Mouse (Mus musculus): ENCODE data around the gene Nup88. TPM values are rescaled to one million over a fixed set of nuclear protein-coding genes. Genes with fewer than 3 reads are reported as not detected.

Gene Nup88
- 6.3 and 12.4 TPM in 2 replicates for polyA plus RNA-seq (2012; rRNA removed; ENCODE audit: low replicate concordance)

DNA sequence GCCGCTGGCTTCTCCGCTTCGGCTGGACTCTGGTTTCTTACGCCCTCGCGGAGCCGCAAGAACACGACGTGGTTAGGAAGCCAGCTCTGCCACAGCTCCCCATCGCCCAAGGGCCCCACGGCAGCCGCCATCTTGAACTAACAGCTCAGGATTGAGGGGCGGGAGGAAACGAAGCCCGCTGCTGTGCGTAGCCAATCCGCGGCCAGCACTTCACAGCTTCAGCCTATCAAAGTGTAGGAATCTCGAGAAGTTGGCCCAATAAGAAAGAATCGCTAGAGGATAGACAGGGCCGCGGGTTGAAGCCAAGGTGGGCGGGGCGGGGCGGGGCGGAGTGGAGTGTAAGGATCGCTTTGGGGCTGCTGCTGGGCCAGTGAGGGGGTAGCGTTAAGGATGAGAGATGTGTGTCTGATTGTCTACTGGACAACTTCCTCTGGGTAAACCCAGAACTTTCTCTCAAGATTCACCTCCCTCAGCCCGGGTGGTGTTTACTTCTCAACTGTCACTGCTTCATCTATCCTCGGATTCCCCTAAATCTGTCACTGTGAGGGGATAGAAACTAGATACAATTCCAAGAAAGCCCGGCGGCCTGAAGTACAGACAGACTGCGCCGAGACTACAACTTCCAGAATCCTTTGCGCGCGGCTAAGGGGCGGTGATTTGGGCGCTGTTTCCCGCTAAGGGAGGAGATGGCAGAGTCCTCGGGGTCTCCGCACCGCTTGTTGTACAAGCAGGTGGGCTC, at the start of gene Nup88, which contains the start of gene Rpain:
Nup88 (minus strand) TSS at position 153 of the 739 bp plus-strand sequence.
Rpain (plus strand) TSS at position 393 of the 739 bp plus-strand sequence.

GRCm38 (mm10) chr11:71004316-71004773, 34.6 kb upstream of the Nup88 start, which contains the start of gene Dhx33:
Gene Dhx33 (minus strand): TSS chr11:71004437.

DNA sequence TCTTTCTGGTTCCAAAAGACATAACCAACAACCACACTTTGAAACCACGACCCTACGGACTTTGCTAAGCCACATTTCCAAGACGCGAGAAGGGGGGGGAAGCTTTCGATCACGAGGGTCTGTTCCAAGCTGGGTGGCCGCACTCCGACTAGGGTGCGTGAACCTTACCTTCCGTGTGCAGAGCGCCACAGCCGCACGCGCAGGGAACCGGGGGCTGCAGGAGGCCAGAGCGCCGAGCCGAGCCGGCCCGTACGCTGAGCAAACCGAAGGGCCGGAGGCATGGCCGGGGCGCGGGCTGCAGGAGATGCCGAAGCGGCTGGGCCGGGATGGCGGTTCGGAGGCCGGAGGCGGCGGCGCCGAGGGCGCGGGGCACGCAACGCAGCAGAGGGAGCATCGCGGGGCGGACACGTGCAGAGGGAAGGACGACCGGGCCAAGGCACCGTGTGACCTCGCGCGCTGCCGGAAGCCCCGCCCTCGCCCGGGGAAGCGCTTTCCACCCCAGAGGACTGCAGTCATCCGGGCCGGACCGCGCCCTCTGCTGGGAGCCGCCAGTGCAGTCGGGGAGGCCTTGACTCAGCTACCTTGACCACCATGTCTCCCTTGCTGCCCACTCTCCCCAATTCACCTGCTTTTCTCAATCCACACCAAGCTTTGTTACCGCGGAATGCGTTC, 12.9 kb upstream of the Nup88 start, which contains the start of gene C1qbp:
C1qbp (minus strand) TSS at position 470 of the 672 bp plus-strand sequence.

Other genes with a start within 250 kb of the Nup88 start
- gene Zfp3, start 205.8 kb downstream of the Nup88 start, polyA plus RNA-seq (2012; rRNA removed; ENCODE audit: low replicate concordance) = 0.83 and 1.2 TPM in 2 replicates
- 0.18 and 0.90 TPM in 2 replicates for gene Scimp, start 157.4 kb downstream of the Nup88 start, polyA plus RNA-seq (2012; rRNA removed; ENCODE audit: low replicate concordance)
- gene Rabep1, start 125.2 kb downstream of the Nup88 start, polyA plus RNA-seq (2012; rRNA removed; ENCODE audit: low replicate concordance) = 1.6 and 1.9 TPM in 2 replicates
- 8.0 and 10.7 TPM in 2 replicates for gene Rpain, start 240 bp upstream of the Nup88 start, polyA plus RNA-seq (2012; rRNA removed; ENCODE audit: low replicate concordance)
- 333 and 408 TPM in 2 replicates for gene C1qbp, start 13.1 kb upstream of the Nup88 start, polyA plus RNA-seq (2012; rRNA removed; ENCODE audit: low replicate concordance)
- 7.1 and 13.8 TPM in 2 replicates for gene Dhx33, start 34.5 kb upstream of the Nup88 start, polyA plus RNA-seq (2012; rRNA removed; ENCODE audit: low replicate concordance)
- 0.32 and 0.46 TPM in 2 replicates for gene Mis12, start 49.6 kb upstream of the Nup88 start, polyA plus RNA-seq (2012; rRNA removed; ENCODE audit: low replicate concordance)
- 6.4 and 8.4 TPM in 2 replicates for gene Derl2, start 49.9 kb upstream of the Nup88 start, polyA plus RNA-seq (2012; rRNA removed; ENCODE audit: low replicate concordance)
- 0.90 and 0.91 TPM in 2 replicates for gene 6330403K07Rik, start 63.5 kb upstream of the Nup88 start, polyA plus RNA-seq (2012; rRNA removed; ENCODE audit: low replicate concordance)
- 0.11 TPM in 1 of 2 replicates, not detected in the other for gene Nlrp1a, start 174.7 kb upstream of the Nup88 start, polyA plus RNA-seq (2012; rRNA removed; ENCODE audit: low replicate concordance)